Mouse (Mus musculus) heart, postnatal 25 days (tissue): ENCODE measurements around the gene Pik3cd. TPM values are rescaled to one million over a fixed set of nuclear protein-coding genes. Genes with fewer than 3 reads are reported as not detected.

Source experiments
- microRNA-seq: library from miRNA; unstranded; fragments of <30 nt; microRNA quantifications from one replicate; pipeline ENCODE4 v1.2.0, GENCODE M21; 2022
- total RNA-seq, 2 experiments: library from RNA; stranded (reverse); gene quantifications; 2 replicates each; pipeline ENCODE4 v1.2.3; 2021

Pik3cd gene
- total RNA-seq, 2 experiments from 2014 or later = 4.0 to 4.3 TPM

Small RNA genes lying within 50 kb of the gene (microRNA-seq; reads per million reads assigned to microRNA genes)
- not detected for gene Mir7023

Other genes with a start within 250 kb of the Pik3cd start
- gene Rbp7, start 247.6 kb downstream of the Pik3cd start, total RNA-seq = 10 to 100 TPM; 54.3 to 65.7 TPM
- not detected for gene Tmem274, start 225.2 kb downstream of the Pik3cd start, total RNA-seq
- gene Nmnat1, start 217.4 kb downstream of the Pik3cd start, total RNA-seq = 10 to 100 TPM; 29.7 to 30.7 TPM
- gene Lzic, start 217.3 kb downstream of the Pik3cd start, total RNA-seq = 10 to 100 TPM; 55.2 to 64.3 TPM
- 10 to 100 TPM; 33.0 to 35.4 TPM for gene Ctnnbip1, start 184.3 kb downstream of the Pik3cd start, total RNA-seq
- gene Clstn1, start 116.1 kb downstream of the Pik3cd start, total RNA-seq = 10 to 100 TPM; 80.7 to 84.0 TPM
- 10 to 100 TPM; 82.3 to 89.7 TPM for gene Tmem201, start 35.5 kb upstream of the Pik3cd start, total RNA-seq
- gene Slc25a33, start 71.7 kb upstream of the Pik3cd start, total RNA-seq = 10 to 100 TPM; 22.5 to 30.5 TPM